Mouse (Mus musculus): ENCODE measurements at regions not wholly inside any gene's neighbourhood (a gene's known extent, or its start where the extent isn't known, plus 50 kb on each side); places are given as distances from the start of the nearest gene placed in this dataset.

DNA sequence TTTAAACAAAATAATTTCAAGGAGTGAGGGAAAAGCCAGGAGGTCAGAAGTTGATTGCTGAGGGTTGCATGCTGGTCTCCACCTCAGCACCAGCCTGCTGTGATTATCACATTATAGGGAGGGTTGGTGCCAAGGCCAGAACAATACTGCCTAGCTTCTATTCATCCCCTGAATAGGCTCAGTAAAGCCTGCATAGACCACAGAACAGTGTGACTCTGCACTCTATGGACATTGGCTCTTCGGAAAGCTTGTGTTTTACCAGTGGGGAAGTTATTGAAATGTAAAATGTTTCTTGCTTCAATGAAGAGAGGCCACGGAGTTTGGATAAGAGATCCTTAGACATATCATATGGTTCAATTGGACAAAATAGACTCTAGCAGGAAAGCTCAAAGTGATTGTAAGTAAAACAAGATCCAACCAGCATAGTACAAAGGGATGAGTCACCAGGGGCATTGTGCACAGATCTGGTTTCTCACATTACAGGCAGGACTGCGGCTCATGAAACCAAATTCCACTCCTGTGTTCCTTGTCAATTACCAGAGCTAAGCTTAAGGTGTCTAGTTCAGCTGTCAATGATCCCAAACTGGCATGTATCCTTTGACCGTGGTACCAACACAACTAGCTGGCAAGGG is 320.8 kb upstream of the Cd180 start:
- WGBS, result 76% methylated on average over 4 of the region's 4 CpGs
- H3K27me3 ChIP-seq, result no peaks in the 10 kb centered on the region
- ATAC-seq (ENCODE audit: low FRiP score, low read depth), result no peak
- no peak overlapping the region for H3K9ac ChIP-seq
- H3K27ac ChIP-seq, result no peak overlapping the region
- H3K36me3 ChIP-seq, result no peaks in the 10 kb centered on the region
- no peak overlapping the region for H3K4me3 ChIP-seq
- H3K9me3 ChIP-seq, result no peaks in the 10 kb centered on the region
- H3K4me1 ChIP-seq, result no peaks in the 10 kb centered on the region
- no peak overlapping the region for H3K4me2 ChIP-seq (replicated peaks)

- Histone ChIP-seq H3K4me1 (no peaks in the 10 kb centered on the region), H3K27ac (no peak overlapping the region), H3K9me3 (no peaks in the 10 kb centered on the region), H3K27me3 (no peaks in the 10 kb centered on the region), H3K36me3 (no peaks in the 10 kb centered on the region), H3K9ac (no peak overlapping the region), H3K4me2 (replicated peaks) (no peak overlapping the region), H3K4me3 (no peak overlapping the region)
- WGBS, result 83% methylated on average over 2 of the region's 2 CpGs
- ATAC-seq (ENCODE audit: low FRiP score, low read depth), result no peak
These were observed 312.7 kb upstream of the Cd180 start for GRCm38 (mm10) chr13:102380667-102381066.

DNA sequence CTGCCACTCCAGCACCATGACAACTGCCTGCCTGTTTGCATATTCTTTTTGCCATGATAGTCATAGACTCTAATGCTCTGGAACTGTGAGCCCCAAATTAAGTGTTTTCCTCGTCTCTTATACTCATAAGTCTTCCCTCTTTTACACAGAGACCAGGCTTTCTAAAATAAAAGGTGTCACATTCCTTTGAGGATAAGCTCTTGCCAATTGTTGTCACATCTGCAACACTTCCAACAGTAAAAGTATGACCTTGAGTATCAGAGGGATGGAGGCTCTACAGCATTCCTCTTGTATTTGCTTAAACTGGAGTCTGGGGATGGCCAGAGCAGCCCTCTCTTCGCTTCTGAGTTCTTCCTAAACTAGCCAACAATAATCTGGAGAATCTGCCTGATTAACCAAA is 301.4 kb upstream of the Cd180 start:
- Histone ChIP-seq H3K27me3 (no peaks in the 10 kb centered on the region), H3K9ac (no peak overlapping the region), H3K4me2 (replicated peaks) (no peak overlapping the region), H3K36me3 (no peaks in the 10 kb centered on the region), H3K4me1 (peaks cover 10% of the 10 kb centered on the region), H3K9me3 (no peaks in the 10 kb centered on the region), H3K4me3 (no peak overlapping the region), H3K27ac (no peak overlapping the region)
- 69% methylated on average over 2 of the region's 2 CpGs for WGBS
- no peak for ATAC-seq (ENCODE audit: low FRiP score, low read depth)

DNA sequence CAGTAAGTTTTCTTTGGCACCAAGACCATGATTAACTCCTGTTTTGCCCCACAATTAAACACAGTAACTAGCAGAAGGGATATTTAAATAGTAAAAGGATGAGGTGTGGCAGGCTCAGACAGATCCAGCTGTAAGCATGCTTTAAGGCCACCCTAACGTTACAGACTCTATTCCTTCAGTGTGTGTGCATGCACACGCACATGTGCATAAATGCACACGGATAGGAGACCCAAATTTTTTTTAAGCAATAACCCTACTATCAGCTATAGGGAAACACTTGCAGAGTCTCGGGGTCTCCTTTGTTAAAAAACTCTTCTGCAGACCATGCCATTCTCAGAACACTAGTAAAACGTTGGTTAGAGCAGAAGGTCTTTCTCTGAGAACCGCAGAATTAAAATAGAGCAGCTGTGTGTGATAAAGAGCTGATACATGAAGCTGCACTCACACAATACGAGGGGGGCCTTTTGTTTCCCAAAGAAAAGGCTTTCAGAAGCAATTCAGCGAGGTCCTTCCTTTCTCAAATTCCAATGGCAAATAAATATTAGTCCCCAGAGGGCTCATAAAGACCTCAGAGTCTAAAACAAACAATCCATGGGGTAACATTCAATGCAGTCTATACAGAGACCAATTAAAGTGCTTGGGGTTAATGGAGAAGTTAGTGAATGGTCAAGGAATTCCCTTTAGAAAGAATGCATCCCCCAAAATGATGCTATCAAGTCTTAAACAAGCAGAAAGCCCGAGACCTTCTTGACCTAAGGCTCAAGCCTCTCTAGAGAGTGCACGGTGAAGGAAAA is 300.3 kb upstream of the Cd180 start:
- Histone ChIP-seq H3K27ac (no peak overlapping the region), H3K9ac (no peak overlapping the region; the same call in 1 of the 2 replicates), H3K4me3 (no peak overlapping the region), H3K9me3 (no peaks in the 10 kb centered on the region), H3K36me3 (no peaks in the 10 kb centered on the region), H3K4me2 (replicated peaks) (no peak overlapping the region), H3K27me3 (no peaks in the 10 kb centered on the region), H3K4me1 (peaks cover 10% of the 10 kb centered on the region)
- peak; percentile 44; the same call in 1 of the 2 replicates for ATAC-seq (ENCODE audit: low FRiP score, low read depth)
- WGBS, result 35% methylated on average over 10 of the region's 10 CpGs

DNA sequence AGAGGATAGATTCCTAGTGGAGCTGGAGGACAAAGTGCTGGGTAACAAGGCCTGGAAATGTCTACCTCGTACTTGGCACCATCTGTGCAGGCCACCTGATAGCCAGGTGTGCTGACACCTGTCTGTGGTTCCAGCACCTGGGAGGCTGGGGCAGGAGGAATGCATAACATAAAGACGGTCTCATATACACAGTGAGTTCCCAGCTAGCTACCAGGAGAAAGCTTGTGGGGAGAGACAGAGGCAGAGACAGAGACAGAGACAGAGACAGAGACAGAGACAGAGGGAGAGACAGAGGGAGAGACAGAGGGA is 299.7 kb upstream of the Cd180 start:
- Histone ChIP-seq H3K27me3 (no peaks in the 10 kb centered on the region), H3K27ac (no peak overlapping the region), H3K36me3 (no peaks in the 10 kb centered on the region), H3K4me1 (peaks cover 10% of the 10 kb centered on the region), H3K9me3 (no peaks in the 10 kb centered on the region), H3K4me2 (replicated peaks) (no peak overlapping the region), H3K4me3 (no peak overlapping the region), H3K9ac (no peak overlapping the region)
- no peak for ATAC-seq (ENCODE audit: low FRiP score, low read depth)
- 40% methylated on average over 2 of the region's 2 CpGs for WGBS

DNA sequence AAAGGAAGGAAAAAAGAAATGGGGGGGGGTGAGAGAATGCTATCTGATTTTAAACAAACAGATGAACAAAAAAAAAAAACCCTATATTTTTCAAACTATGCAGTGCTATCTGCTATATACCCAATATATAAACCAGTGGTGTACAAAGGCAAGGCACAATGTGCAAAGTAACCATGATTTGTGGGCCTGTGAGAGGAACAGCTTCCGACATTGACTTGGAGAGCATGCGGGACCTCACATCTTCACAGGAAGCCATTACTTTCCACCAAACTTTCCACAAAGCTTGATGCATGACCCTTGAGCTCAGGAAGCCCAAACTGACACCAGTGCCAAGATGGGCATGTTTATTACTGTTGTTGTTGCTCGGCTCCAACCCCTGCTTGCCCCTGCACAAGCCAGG is 299.3 kb upstream of the Cd180 start:
- H3K27me3 ChIP-seq, result no peaks in the 10 kb centered on the region
- H3K36me3 ChIP-seq, result no peaks in the 10 kb centered on the region
- H3K9ac ChIP-seq, result no peak overlapping the region
- no peak overlapping the region for H3K4me3 ChIP-seq
- H3K4me1 ChIP-seq, result peaks cover 10% of the 10 kb centered on the region
- H3K27ac ChIP-seq, result no peak overlapping the region
- no peak for ATAC-seq (ENCODE audit: low FRiP score, low read depth)
- H3K4me2 ChIP-seq (replicated peaks), result no peak overlapping the region
- WGBS, result 87% methylated on average over 3 of the region's 3 CpGs
- H3K9me3 ChIP-seq, result no peaks in the 10 kb centered on the region

GRCm38 (mm10) chr13:102397411-102397810 is 295.9 kb upstream of the Cd180 start:
- no peak for ATAC-seq (ENCODE audit: low FRiP score, low read depth)
- WGBS, result 88% methylated on average over 4 of the region's 4 CpGs
- no peaks in the 10 kb centered on the region for H3K36me3 ChIP-seq
- H3K27ac ChIP-seq, result no peak overlapping the region
- H3K4me2 ChIP-seq (replicated peaks), result no peak overlapping the region
- H3K4me1 ChIP-seq, result peaks cover 10% of the 10 kb centered on the region
- no peak overlapping the region for H3K9ac ChIP-seq
- H3K4me3 ChIP-seq, result no peak overlapping the region
- no peaks in the 10 kb centered on the region for H3K9me3 ChIP-seq
- no peaks in the 10 kb centered on the region for H3K27me3 ChIP-seq

DNA sequence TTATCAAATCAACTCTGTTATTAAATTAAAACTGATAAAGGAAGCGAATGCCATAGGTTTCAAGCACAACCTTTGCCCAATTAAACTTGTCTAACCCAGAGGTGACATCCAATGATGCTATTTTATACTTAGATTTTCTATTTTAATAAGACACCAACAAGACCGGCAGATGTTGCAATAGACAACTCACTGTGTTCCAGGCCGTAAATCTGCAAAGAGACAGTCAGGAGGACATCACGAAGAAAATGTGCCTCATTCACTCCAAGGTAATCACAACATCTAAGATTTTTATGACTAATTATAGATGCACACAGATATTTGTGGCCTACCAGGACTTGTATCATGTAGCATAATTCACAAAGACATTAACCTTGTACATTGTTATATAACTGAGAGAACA is 281.5 kb upstream of the Cd180 start:
- Histone ChIP-seq H3K9me3 (no peaks in the 10 kb centered on the region), H3K27ac (no peak overlapping the region), H3K4me1 (no peaks in the 10 kb centered on the region), H3K36me3 (no peaks in the 10 kb centered on the region), H3K27me3 (no peaks in the 10 kb centered on the region), H3K9ac (no peak overlapping the region), H3K4me2 (replicated peaks) (no peak overlapping the region), H3K4me3 (no peak overlapping the region)
- 83% methylated on average over 4 of the region's 4 CpGs for WGBS
- ATAC-seq (ENCODE audit: low FRiP score, low read depth), result no peak

- no peaks in the 10 kb centered on the region for H3K27me3 ChIP-seq
- 0 out of 2 replicates have a peak, but pooled peaks cover 3% of the 10 kb centered on the region for H3K4me1 ChIP-seq
- H3K9ac ChIP-seq, result no peak overlapping the region
- H3K4me2 ChIP-seq (replicated peaks), result no peak overlapping the region
- no peak overlapping the region for H3K27ac ChIP-seq
- ATAC-seq (ENCODE audit: low FRiP score, low read depth), result no peak
- H3K9me3 ChIP-seq, result no peaks in the 10 kb centered on the region
- 44% methylated on average over 3 of the region's 3 CpGs for WGBS
- no peak overlapping the region for H3K4me3 ChIP-seq
- H3K36me3 ChIP-seq, result no peaks in the 10 kb centered on the region
These were observed 258.9 kb upstream of the Cd180 start for GRCm38 (mm10) chr13:102434372-102434954.

DNA sequence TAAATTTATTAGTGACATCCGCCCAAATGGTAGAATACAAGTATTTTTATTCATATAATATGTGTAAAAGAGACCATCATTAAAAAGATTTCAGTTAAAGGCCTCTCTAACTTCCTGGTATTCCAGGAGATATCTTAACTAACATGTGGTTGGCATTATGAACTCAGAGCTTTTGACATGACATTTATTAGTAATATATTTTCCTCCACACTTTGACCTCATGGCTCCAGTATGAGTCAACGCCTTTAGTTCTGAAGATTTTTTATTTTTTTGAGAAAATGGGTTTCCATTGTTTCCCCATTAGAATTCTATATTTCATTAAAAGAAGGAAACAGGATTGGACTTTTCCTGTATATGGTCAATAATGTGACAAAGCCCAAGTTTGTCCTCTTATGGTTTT is 250.7 kb upstream of the Cd180 start:
- no peak overlapping the region for H3K4me2 ChIP-seq (replicated peaks)
- H3K27me3 ChIP-seq, result no peaks in the 10 kb centered on the region
- H3K9ac ChIP-seq, result no peak overlapping the region
- H3K4me3 ChIP-seq, result no peak overlapping the region
- 52% methylated on average over 2 of the region's 2 CpGs for WGBS
- H3K36me3 ChIP-seq, result no peaks in the 10 kb centered on the region
- no peak for ATAC-seq (ENCODE audit: low FRiP score, low read depth)
- no peak overlapping the region for H3K27ac ChIP-seq
- no peaks in the 10 kb centered on the region for H3K9me3 ChIP-seq
- H3K4me1 ChIP-seq, result no peaks in the 10 kb centered on the region

DNA sequence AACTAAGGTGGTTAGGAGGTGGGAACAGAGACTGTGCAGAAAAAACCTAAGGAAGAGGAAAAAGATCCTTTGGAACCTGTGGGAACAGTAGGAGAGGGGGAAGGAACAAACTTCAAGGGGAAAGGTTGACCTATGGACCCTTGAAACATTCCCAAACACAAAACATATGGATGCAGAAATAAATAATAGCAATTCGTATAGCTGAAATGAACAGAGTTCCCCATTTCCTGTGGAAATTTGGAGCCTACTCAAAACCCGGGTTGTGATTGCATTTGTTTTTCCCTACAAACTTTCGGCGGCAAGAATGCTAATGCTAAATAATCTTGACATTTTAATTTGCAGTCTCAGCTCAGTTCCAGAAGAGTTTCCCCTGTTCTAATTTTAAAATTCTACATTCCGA is 246.0 kb upstream of the Cd180 start:
- WGBS, result 38% methylated on average over 5 of the region's 5 CpGs
- no peaks in the 10 kb centered on the region for H3K27me3 ChIP-seq
- no peaks in the 10 kb centered on the region for H3K36me3 ChIP-seq
- H3K9ac ChIP-seq, result no peak overlapping the region
- no peaks in the 10 kb centered on the region for H3K9me3 ChIP-seq
- no peaks in the 10 kb centered on the region for H3K4me1 ChIP-seq
- H3K27ac ChIP-seq, result no peak overlapping the region
- no peak for ATAC-seq (ENCODE audit: low FRiP score, low read depth)
- no peak overlapping the region for H3K4me3 ChIP-seq
- H3K4me2 ChIP-seq (replicated peaks), result no peak overlapping the region

GRCm38 (mm10) chr13:102449416-102450121 is 243.8 kb upstream of the Cd180 start:
- H3K4me1 ChIP-seq, result no peaks in the 10 kb centered on the region
- no peak overlapping the region for H3K27ac ChIP-seq
- no peak overlapping the region for H3K9ac ChIP-seq
- no peak overlapping the region for H3K4me3 ChIP-seq
- H3K4me2 ChIP-seq (replicated peaks), result no peak overlapping the region
- H3K36me3 ChIP-seq, result no peaks in the 10 kb centered on the region
- WGBS, result 25% methylated on average over 8 of the region's 8 CpGs
- H3K27me3 ChIP-seq, result no peaks in the 10 kb centered on the region
- H3K9me3 ChIP-seq, result no peaks in the 10 kb centered on the region
- no peak for ATAC-seq (ENCODE audit: low FRiP score, low read depth)
